Mouse (Mus musculus) neural tube, embryonic 15.5 days (tissue): Measurements from ENCODE around the gene Hbb-bt. TPM values are rescaled to one million over a fixed set of nuclear protein-coding genes. Genes with fewer than 3 reads are reported as not detected.
"Not testable (repeated sequence)": the region's sequence is repeated elsewhere in the genome, so short reads cannot be mapped to it uniquely, and the experiment has no call there.

Source experiments
- ATAC-seq: fragments of 200-750 bp; cut with Nextera tagmentation; 2 replicates; pipeline ENCODE4 v1.8.0; 2017; ENCODE audit warnings: mild to moderate bottlenecking, moderate TSS enrichment, moderate library complexity; ENCODE audit not compliant: low FRiP score
- H3K27ac ChIP-seq: fragments of 300-500 bp; sonication (generic); replicated peaks from 2 replicates; pipeline ENCODE4 v1.5.1; 2015; ENCODE audit warnings: mild to moderate bottlenecking, inconsistent platforms
- H3K27me3 ChIP-seq: fragments of 300-500 bp; sonication (generic); replicated peaks from 2 replicates; pipeline ENCODE4 v1.6.1; 2015; ENCODE audit warnings: inconsistent platforms
- H3K36me3 ChIP-seq: fragments of 300-500 bp; sonication (generic); 2 replicates; pipeline ENCODE4 v1.6.1; 2015; ENCODE audit warnings: inconsistent platforms
- H3K4me1 ChIP-seq: fragments of 300-500 bp; sonication (generic); 2 replicates; pipeline ENCODE4 v1.6.1; 2015; ENCODE audit warnings: inconsistent platforms
- H3K4me2 ChIP-seq: fragments of 300-500 bp; sonication (generic); 2 replicates; pipeline ENCODE4 v1.6.1; 2015; ENCODE audit warnings: inconsistent platforms, mild to moderate bottlenecking, moderate library complexity
- H3K4me3 ChIP-seq: fragments of 300-500 bp; sonication (generic); replicated peaks from 2 replicates; pipeline ENCODE4 v1.5.1; 2015; ENCODE audit warnings: mild to moderate bottlenecking, inconsistent platforms
- H3K9ac ChIP-seq: fragments of 300-500 bp; sonication (generic); replicated peaks from 2 replicates; pipeline ENCODE4 v1.6.1; 2015; ENCODE audit warnings: mild to moderate bottlenecking, inconsistent platforms
- H3K9me3 ChIP-seq: fragments of 300-500 bp; sonication (generic); replicated peaks from 2 replicates; pipeline ENCODE4 v1.6.1; 2016; ENCODE audit warnings: inconsistent platforms
- WGBS: fragments of 180-500 bp; shearing (Covaris S2); methylation state at CpG from one replicate; pipeline ENCODE4 v1.1.7; 2015; ENCODE audit warnings: mixed read lengths; 5-methylcytosine and 5-hydroxymethylcytosine counted together
- polyA plus RNA-seq: library from polyadenylated mRNA; unstranded; fragments of >200 nt; fragmentation: Nextera tagmentation; extraction: Ambion mirVana; gene quantifications from 2 replicates; pipeline ENCODE4 v1.2.1, GENCODE M21; 2015

The Hbb-bt gene
- polyA plus RNA-seq, 1 experiment from 2014 or later: 1,593 TPM

- WGBS: 41% methylated on average over 4 of the region's 4 CpGs
- no peaks in the 10 kb centered on the region for H3K27me3 ChIP-seq
These were observed 21.0 kb downstream of the Hbb-bt start for GRCm38 (mm10) chr7:103792669-103793388.

GRCm38 (mm10) chr7:103791721-103792120, 22.1 kb downstream of the Hbb-bt start, which contains the start of gene Olfr67:
Gene Olfr67, minus strand, starts transcription at chr7:103791821.
- no peak within 1 kb of the TSS for H3K4me3 ChIP-seq
- no peak for ATAC-seq
- WGBS: 86% methylated on average over 3 of the region's 3 CpGs

More at GRCm38 (mm10) chr7:103792669-103793388, 21.0 kb downstream of the Hbb-bt start:
- H3K4me1 ChIP-seq: no peaks in the 10 kb centered on the region
- no peak for ATAC-seq
- no peak overlapping the region for H3K9ac ChIP-seq
- H3K4me3 ChIP-seq: no peak overlapping the region
- H3K4me2 ChIP-seq: no peak overlapping the region
- no peaks in the 10 kb centered on the region for H3K36me3 ChIP-seq
- no peak overlapping the region for H3K27ac ChIP-seq
- H3K9me3 ChIP-seq: no peaks in the 10 kb centered on the region

GRCm38 (mm10) chr7:103779598-103779997, 34.2 kb downstream of the Hbb-bt start, which contains the start of gene Olfr68:
Gene Olfr68, minus strand, starts transcription at chr7:103779698.
- no peak for ATAC-seq
- H3K36me3 ChIP-seq: no peaks in the 10 kb centered on the region
- WGBS: 77% methylated on average over 3 of the region's 3 CpGs
- H3K27ac ChIP-seq: no peak within 1 kb of the TSS
- no peak within 1 kb of the TSS for H3K4me3 ChIP-seq
- H3K9ac ChIP-seq: no peak within 1 kb of the TSS
- H3K27me3 ChIP-seq: no peaks in the 10 kb centered on the region
- no peaks in the 10 kb centered on the region for H3K4me1 ChIP-seq
- no peak within 1 kb of the TSS for H3K4me2 ChIP-seq
- H3K9me3 ChIP-seq: no peaks in the 10 kb centered on the region

More at GRCm38 (mm10) chr7:103791721-103792120, 22.1 kb downstream of the Hbb-bt start, which contains the start of gene Olfr67:
- H3K4me1 ChIP-seq: no peaks in the 10 kb centered on the region
- no peak within 1 kb of the TSS for H3K27ac ChIP-seq
- no peak within 1 kb of the TSS for H3K9ac ChIP-seq
- H3K36me3 ChIP-seq: no peaks in the 10 kb centered on the region
- H3K9me3 ChIP-seq: no peaks in the 10 kb centered on the region
- H3K4me2 ChIP-seq: no peak within 1 kb of the TSS
- no peaks in the 10 kb centered on the region for H3K27me3 ChIP-seq

GRCm38 (mm10) chr7:103777652-103778051, 36.1 kb downstream of the Hbb-bt start:
- H3K9me3 ChIP-seq, H3K9ac ChIP-seq, H3K36me3 ChIP-seq, H3K27me3 ChIP-seq, H3K4me3 ChIP-seq, H3K4me2 ChIP-seq, ATAC-seq, H3K4me1 ChIP-seq, H3K27ac ChIP-seq: not testable (repeated sequence)
- 93% methylated on average over 4 of the region's 4 CpGs for WGBS

- Histone ChIP-seq H3K4me3 (no peak within 1 kb of the TSS), H3K27me3 (no peaks in the 10 kb centered on the region), H3K4me1 (no peaks in the 10 kb centered on the region), H3K9ac (no peak within 1 kb of the TSS), H3K4me2 (no peak within 1 kb of the TSS), H3K27ac (no peak within 1 kb of the TSS), H3K36me3 (no peaks in the 10 kb centered on the region), H3K9me3 (no peaks in the 10 kb centered on the region)
- ATAC-seq: no peak
- WGBS: 79% methylated on average over 2 of the region's 2 CpGs
These were observed 42.3 kb downstream of the Hbb-bt start, which contains the start of gene Olfr69 for GRCm38 (mm10) chr7:103771494-103771893. Gene Olfr69, minus strand, starts transcription at chr7:103771594.

- not testable (repeated sequence) for H3K27ac ChIP-seq, H3K4me1 ChIP-seq, H3K9ac ChIP-seq, H3K36me3 ChIP-seq, H3K4me2 ChIP-seq, H3K4me3 ChIP-seq, ATAC-seq, H3K27me3 ChIP-seq, H3K9me3 ChIP-seq
- 93% methylated on average over 6 of the region's 6 CpGs for WGBS
These were observed 46.1 kb downstream of the Hbb-bt start for GRCm38 (mm10) chr7:103767687-103768086.

Other genes starting within 250 kb of the Hbb-bt start
- gene Olfr616, start 244.9 kb downstream of the Hbb-bt start, polyA plus RNA-seq: not detected in 2 replicates
- gene Olfr617, start 240.9 kb downstream of the Hbb-bt start, polyA plus RNA-seq: not detected in 2 replicates
- gene Olfr618, start 223.9 kb downstream of the Hbb-bt start, polyA plus RNA-seq: not detected in 2 replicates
- gene Olfr619, start 213.4 kb downstream of the Hbb-bt start, polyA plus RNA-seq: not detected in 2 replicates
- not detected in 2 replicates for gene Olfr620, start 201.5 kb downstream of the Hbb-bt start, polyA plus RNA-seq
- gene Olfr622, start 171.3 kb downstream of the Hbb-bt start, polyA plus RNA-seq: not detected in 2 replicates
- gene Olfr623, start 150.3 kb downstream of the Hbb-bt start, polyA plus RNA-seq: not detected in 2 replicates
- gene Olfr624, start 142.8 kb downstream of the Hbb-bt start, polyA plus RNA-seq: 0.03 TPM in 1 of 2 replicates, not detected in the other
- gene Olfr625-ps1, start 131.3 kb downstream of the Hbb-bt start, polyA plus RNA-seq: not detected in 2 replicates
- gene Olfr243, start 99.3 kb downstream of the Hbb-bt start, polyA plus RNA-seq: not detected in 2 replicates
- gene Olfr628, start 83.6 kb downstream of the Hbb-bt start, polyA plus RNA-seq: not detected in 2 replicates
- gene Olfr629, start 69.1 kb downstream of the Hbb-bt start, polyA plus RNA-seq: not detected in 2 replicates
- not detected in 2 replicates for gene Olfr630, start 56.7 kb downstream of the Hbb-bt start, polyA plus RNA-seq
- not detected in 2 replicates for gene Olfr69, start 42.4 kb downstream of the Hbb-bt start, polyA plus RNA-seq
- not detected in 2 replicates for gene Olfr68, start 34.3 kb downstream of the Hbb-bt start, polyA plus RNA-seq
- gene Olfr67, start 22.2 kb downstream of the Hbb-bt start, polyA plus RNA-seq: not detected in 2 replicates
- gene Hbb-bs, start 14.1 kb upstream of the Hbb-bt start, polyA plus RNA-seq: 4,647 and 5,279 TPM in 2 replicates
- gene Hbb-bh2, start 26.5 kb upstream of the Hbb-bt start, polyA plus RNA-seq: not detected in 2 replicates
- 1.5 and 2.4 TPM in 2 replicates for gene Hbb-bh1, start 29.2 kb upstream of the Hbb-bt start, polyA plus RNA-seq
- 141 and 250 TPM in 2 replicates for gene Hbb-y, start 39.2 kb upstream of the Hbb-bt start, polyA plus RNA-seq
- gene Olfr66, start 72.3 kb upstream of the Hbb-bt start, polyA plus RNA-seq: not detected in 2 replicates
- gene Olfr64, start 80.5 kb upstream of the Hbb-bt start, polyA plus RNA-seq: not detected in 2 replicates
- gene Olfr65, start 89.5 kb upstream of the Hbb-bt start, polyA plus RNA-seq: not detected in 2 replicates
- gene Olfr631, start 114.8 kb upstream of the Hbb-bt start, polyA plus RNA-seq: not detected in 2 replicates
- gene Olfr632, start 120.4 kb upstream of the Hbb-bt start, polyA plus RNA-seq: not detected in 2 replicates
- gene Olfr633, start 130.4 kb upstream of the Hbb-bt start, polyA plus RNA-seq: not detected in 2 replicates
- 0.03 TPM in 1 of 2 replicates, not detected in the other for gene Olfr635, start 157.2 kb upstream of the Hbb-bt start, polyA plus RNA-seq
- gene Olfr638, start 184.8 kb upstream of the Hbb-bt start, polyA plus RNA-seq: not detected in 2 replicates
- 0.03 TPM in 1 of 2 replicates, not detected in the other for gene Olfr639, start 203.3 kb upstream of the Hbb-bt start, polyA plus RNA-seq
- gene Olfr640, start 211.6 kb upstream of the Hbb-bt start, polyA plus RNA-seq: not detected in 2 replicates
- not detected in 2 replicates for gene Olfr641, start 221.4 kb upstream of the Hbb-bt start, polyA plus RNA-seq
- gene Olfr642, start 238.7 kb upstream of the Hbb-bt start, polyA plus RNA-seq: not detected in 2 replicates
- gene 4930516K23Rik, start 247.4 kb upstream of the Hbb-bt start, polyA plus RNA-seq: not detected in 2 replicates